Mouse (Mus musculus) adrenal gland, adult (tissue): ENCODE data around the gene Lca5l.

ENCODE experiments used
- DNase-seq, 2 experiments: peaks; one replicate each; pipeline ENCODE4 v3.0.0; 2022 to 2023; ENCODE audit warnings: low spot score in 1 of 2; ENCODE audit not compliant: inconsistent age in 2 of 2

The Lca5l gene

GRCm38 (mm10) chr16:96191531-96192506 is at the start of gene Lca5l:
Lca5l (minus strand) TSS chr16:96192271.
- peak; percentile 99 to 100 for DNase-seq

GRCm38 (mm10) chr16:96235366-96235970 is 43.4 kb upstream of the Lca5l start, which contains the start of gene B3galt5:
B3galt5 (plus strand) TSS chr16:96235801.
- no peak for DNase-seq

- DNase-seq = no peak
Measured at GRCm38 (mm10) chr16:96233996-96234395, 41.9 kb upstream of the Lca5l start.

DNA sequence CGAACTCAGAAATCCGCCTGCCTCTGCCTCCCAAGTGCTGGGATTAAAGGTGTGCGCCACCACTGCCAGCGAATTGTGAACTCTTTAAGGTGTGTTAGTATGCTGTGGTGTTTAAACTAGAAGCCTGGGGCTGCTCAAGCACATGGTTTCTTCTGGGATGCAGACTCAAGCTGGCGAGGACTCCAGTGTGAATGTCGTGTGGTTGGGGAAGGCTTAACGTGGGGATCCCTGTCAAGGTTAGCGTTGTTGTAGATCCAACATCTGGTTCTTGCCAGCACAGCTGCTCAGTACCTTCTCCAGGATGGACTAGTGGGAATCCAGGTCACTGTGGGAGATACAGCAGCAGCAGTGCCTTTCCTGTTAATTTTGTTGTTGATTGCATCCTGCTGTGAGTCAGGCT is 39.9 kb upstream of the Lca5l start:
- DNase-seq = no peak

GRCm38 (mm10) chr16:96231251-96231650 is 39.2 kb upstream of the Lca5l start:
- no peak for DNase-seq

DNA sequence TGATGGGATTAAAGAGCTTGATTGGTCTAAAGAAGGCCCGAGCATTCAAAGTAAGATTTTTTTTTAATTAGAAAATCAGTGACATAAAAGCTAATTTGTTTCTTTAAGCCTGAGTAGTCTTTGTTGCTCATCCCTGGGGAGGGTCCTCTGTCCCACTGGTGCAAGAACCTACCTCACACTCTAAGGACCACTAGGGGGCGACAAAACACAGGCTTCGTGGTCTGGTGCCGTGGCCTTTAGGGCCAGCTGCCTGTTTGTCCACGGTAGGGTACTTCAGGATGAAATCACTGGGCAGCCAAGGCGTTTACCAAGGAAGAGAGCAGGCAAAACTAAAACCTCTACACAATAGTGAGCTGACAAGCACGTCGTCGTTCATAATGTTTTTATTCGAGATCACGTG is 38.3 kb upstream of the Lca5l start:
- peak; percentile 67 to 91 for DNase-seq

DNA sequence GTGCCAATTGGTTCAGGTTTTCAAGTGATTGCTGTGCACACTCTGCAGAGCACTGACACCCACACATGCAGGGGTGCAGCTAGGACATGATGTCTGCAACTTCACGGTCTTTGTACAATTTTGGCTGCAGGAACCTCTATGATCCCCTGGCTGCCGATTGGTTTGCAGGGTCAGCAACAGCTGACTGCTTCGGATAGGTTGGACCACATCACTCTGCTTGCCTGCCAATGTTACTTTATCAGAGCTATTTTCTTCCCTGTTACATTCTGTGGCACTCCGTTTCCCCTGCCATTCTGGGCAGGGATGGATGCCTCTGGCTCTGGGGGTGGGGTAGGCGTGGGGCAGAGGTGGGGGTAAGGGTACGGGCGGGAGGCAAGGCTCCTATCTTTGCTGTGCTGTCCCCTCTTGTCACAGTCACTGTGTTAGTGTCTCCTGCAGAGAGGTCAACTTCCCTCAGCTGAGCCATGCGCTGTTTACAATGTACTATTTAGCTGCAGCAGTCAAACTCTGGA is 37.0 kb upstream of the Lca5l start:
- DNase-seq = no peak

- no peak for DNase-seq
Measured at GRCm38 (mm10) chr16:96228438-96228837, 36.4 kb upstream of the Lca5l start.

GRCm38 (mm10) chr16:96222452-96222851 is 30.4 kb upstream of the Lca5l start:
- DNase-seq = no peak

- DNase-seq = no peak
Measured at GRCm38 (mm10) chr16:96221959-96222358, 29.9 kb upstream of the Lca5l start.

DNA sequence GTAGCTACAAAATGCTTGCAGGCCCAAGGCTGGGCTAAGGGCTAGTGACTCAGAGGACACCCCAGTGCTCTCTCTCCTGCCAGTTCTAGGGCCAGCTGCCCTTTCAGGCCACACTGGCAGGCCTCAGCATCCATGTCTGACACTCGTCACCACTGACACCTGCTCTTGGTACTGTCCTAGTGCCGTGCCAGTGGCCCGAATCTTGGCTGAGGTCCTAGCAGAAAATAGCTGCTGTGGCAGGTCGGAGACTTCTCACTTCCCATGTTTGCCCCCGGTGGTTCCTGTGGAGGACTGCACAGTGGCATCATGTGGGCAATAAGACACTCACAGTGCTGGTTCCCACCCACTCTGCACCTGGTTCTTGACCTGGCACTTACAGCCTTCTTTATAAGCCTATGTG is 29.4 kb upstream of the Lca5l start:
- DNase-seq = no peak

- DNase-seq = no peak
Measured at GRCm38 (mm10) chr16:96213027-96213426, 21.0 kb upstream of the Lca5l start.

GRCm38 (mm10) chr16:96210856-96211255 is 18.8 kb upstream of the Lca5l start:
- no peak for DNase-seq

DNA sequence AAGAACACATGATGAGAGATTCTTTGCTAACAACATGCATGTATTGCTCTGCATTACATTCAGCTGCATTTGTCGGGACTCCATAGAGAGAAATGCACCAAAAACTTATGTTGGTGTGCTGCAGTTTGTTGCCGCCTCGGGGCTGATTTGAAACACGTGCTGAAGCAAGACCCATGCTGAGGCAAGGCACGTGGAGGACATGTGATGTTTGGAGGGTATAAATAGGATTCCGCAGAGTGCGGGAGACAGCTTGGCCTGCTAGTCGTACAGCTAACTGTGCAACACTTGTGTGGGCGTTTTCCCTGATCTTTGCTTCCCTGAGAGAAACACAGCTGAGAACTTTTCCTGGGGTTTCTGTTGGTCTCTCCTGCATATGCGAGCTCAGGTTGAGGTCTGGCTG is 17.7 kb upstream of the Lca5l start:
- no peak for DNase-seq

- peak; percentile 34 to 76 for DNase-seq
Measured at GRCm38 (mm10) chr16:96201485-96202232, 9.6 kb upstream of the Lca5l start.

GRCm38 (mm10) chr16:96200702-96201028 is 8.6 kb upstream of the Lca5l start:
- DNase-seq = no peak

GRCm38 (mm10) chr16:96199913-96200701 is 8.0 kb upstream of the Lca5l start, which contains the start of gene Sh3bgr:
Sh3bgr (plus strand) TSS chr16:96200450.
- peak; percentile 87 to 95 for DNase-seq

DNA sequence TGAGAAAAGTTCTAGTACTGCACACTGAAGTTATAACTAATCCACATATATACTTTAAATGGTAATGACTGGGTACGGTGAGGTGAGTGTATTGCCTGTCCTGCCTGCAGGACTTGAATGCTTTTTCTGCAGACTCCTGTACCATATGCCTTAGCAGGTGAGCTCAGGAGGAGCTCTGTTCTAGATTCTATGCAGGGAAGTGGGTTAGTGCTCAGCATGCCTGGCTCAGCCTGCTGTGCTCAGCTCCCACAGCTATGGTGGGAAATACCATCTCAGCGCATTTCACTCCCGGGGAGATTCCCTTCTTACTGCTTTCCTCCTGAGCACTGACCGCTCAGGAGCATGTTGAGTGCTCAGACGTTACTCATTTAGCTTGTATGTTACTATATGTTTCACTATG is 4.5 kb downstream of the Lca5l start:
- no peak for DNase-seq

GRCm38 (mm10) chr16:96179156-96179555 is 12.9 kb downstream of the Lca5l start:
- DNase-seq = no peak

- DNase-seq = no peak
Measured at GRCm38 (mm10) chr16:96175399-96175798, 16.7 kb downstream of the Lca5l start.

GRCm38 (mm10) chr16:96173648-96174047 is 18.4 kb downstream of the Lca5l start:
- DNase-seq = no peak
